Mouse (Mus musculus): ENCODE results near the gene Fam222b. TPM values are rescaled to one million over a fixed set of nuclear protein-coding genes. Genes with fewer than 3 reads are reported as not detected.
"Not testable (repeated sequence)": the region's sequence is repeated elsewhere in the genome, so short reads cannot be mapped to it uniquely, and the experiment has no call there.

Fam222b gene
- polyA plus RNA-seq, 1 experiment from 2014 or later = 21.8 TPM

DNA sequence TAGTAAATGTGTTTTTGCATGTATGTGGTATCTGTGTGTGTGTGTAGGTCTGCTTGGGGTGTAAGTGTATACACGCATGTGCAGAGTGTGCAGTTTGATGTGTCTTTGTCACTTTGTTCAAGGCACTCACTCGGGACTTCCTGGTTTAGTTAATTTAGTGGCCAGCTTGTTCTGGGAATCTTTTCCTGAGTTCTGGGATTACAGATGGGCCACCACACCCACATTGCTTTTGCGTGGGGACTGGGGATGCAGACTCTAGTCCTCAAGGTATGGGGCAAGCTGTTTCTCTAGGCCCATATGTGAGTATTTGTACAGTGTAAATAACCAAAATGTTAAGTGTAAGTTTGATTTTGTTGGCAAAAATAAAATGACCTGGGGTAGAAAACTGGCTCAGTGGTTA lies 39.9 kb downstream of the Fam222b start:
- H3K9ac ChIP-seq (ENCODE audit: low read length) = no peak overlapping the region
- no peak for ATAC-seq (ENCODE audit: insufficient number of reproducible peaks, low FRiP score, low TSS enrichment, low read depth)
- no peak overlapping the region for H3K4me3 ChIP-seq (ENCODE audit: low read depth, low read length)
- H3K36me3 ChIP-seq (ENCODE audit: control insufficient read depth, insufficient read depth, low read length) = peaks cover 2% of the 10 kb centered on the region; the same call in 1 of the 2 replicates
- no peak overlapping the region for H3K27ac ChIP-seq (replicated peaks; ENCODE audit: low read depth, low read length)
- no peak overlapping the region for H3K4me2 ChIP-seq (ENCODE audit: low read depth, severe bottlenecking)
- no peaks in the 10 kb centered on the region for H3K27me3 ChIP-seq (ENCODE audit: control insufficient read depth, insufficient read depth, low read length)
- WGBS = 80% methylated on average over 3 of the region's 3 CpGs
- no peaks in the 10 kb centered on the region for H3K9me3 ChIP-seq (ENCODE audit: control insufficient read depth, low read length)
- H3K4me1 ChIP-seq (ENCODE audit: control insufficient read depth, insufficient read depth, low read length) = no peaks in the 10 kb centered on the region
- DNase-seq (ENCODE audit: low spot score) = no peak

DNA sequence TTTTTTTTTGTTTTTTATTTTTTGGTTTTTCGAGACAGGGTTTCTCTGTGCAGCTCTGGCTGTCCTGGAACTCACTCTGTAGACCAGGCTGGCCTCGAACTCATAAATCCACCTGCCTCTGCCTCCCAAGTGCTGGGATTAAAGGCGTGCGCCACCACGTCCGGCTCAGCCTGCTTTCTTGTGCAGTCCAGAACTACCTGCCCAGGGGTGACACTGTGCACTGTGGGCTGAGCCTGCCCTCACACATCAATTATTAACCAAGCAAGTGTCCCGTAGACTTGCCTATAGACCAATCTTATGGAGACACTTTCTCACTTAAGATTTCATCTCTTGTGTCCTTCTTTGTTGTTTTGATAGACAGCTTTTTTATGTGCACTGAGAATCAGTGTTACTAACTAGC lies 40.9 kb downstream of the Fam222b start:
- 93% methylated on average over 7 of the region's 7 CpGs for WGBS
- H3K4me1 ChIP-seq (ENCODE audit: control insufficient read depth, insufficient read depth, low read length); H3K4me3 ChIP-seq (ENCODE audit: low read depth, low read length); H3K9ac ChIP-seq (ENCODE audit: low read length); H3K9me3 ChIP-seq (ENCODE audit: control insufficient read depth, low read length); H3K27me3 ChIP-seq (ENCODE audit: control insufficient read depth, insufficient read depth, low read length); ATAC-seq (ENCODE audit: insufficient number of reproducible peaks, low FRiP score, low TSS enrichment, low read depth); H3K4me2 ChIP-seq (ENCODE audit: low read depth, severe bottlenecking); DNase-seq (ENCODE audit: low spot score); H3K27ac ChIP-seq (replicated peaks; ENCODE audit: low read depth, low read length); H3K36me3 ChIP-seq (ENCODE audit: control insufficient read depth, insufficient read depth, low read length): not testable (repeated sequence)

DNA sequence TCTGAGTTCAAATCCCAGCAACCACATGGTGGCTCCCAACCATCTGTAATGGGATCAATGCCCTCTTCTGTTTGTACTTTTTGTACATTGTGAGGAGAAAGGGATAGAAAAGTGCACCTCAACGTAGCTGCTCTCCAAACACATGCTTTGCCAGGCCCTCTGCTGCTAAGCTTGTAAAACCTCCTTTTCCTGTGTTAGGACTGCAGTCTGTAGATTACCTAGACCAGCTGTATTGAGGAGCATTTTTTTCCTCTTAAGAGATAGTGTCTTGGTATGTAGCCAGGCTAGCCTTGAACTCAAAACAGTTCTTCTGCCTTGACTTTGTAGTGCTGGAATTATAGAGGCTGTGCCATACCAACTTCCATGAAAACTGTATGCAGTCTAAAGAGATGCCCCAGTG lies 41.7 kb downstream of the Fam222b start:
- Histone ChIP-seq H3K27ac (replicated peaks; ENCODE audit: low read depth, low read length) (no peak overlapping the region), H3K9ac (ENCODE audit: low read length) (no peak overlapping the region), H3K4me1 (ENCODE audit: control insufficient read depth, insufficient read depth, low read length) (no peaks in the 10 kb centered on the region), H3K9me3 (ENCODE audit: control insufficient read depth, low read length) (no peaks in the 10 kb centered on the region), H3K36me3 (ENCODE audit: control insufficient read depth, insufficient read depth, low read length) (peaks cover 2% of the 10 kb centered on the region; the same call in 1 of the 2 replicates), H3K4me2 (ENCODE audit: low read depth, severe bottlenecking) (no peak overlapping the region), H3K4me3 (ENCODE audit: low read depth, low read length) (no peak overlapping the region), H3K27me3 (ENCODE audit: control insufficient read depth, insufficient read depth, low read length) (no peaks in the 10 kb centered on the region)
- DNase-seq (ENCODE audit: low spot score) (no peak), ATAC-seq (ENCODE audit: insufficient number of reproducible peaks, low FRiP score, low TSS enrichment, low read depth) (no peak)
- 86% methylated on average over 1 of the region's 1 CpGs for WGBS

DNA sequence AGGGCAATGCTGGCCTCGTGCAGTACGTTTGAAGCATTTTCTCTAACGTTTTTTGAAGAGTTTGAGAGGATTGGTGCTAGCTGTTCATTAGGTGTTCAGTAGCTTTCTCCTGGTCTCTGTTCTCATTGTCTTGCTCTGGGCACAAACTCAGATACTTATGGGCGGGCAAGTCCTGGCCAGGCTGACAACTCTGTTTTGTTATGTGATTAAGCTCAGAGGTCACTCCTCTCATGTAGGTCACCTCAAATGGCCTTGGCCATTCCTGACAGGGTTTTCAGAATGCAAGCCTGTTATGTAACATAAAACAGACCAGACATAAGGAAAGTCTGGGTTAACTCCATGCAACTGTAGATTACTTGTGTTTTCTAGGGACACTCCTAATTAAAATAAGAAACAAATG lies 43.1 kb downstream of the Fam222b start:
- ATAC-seq (ENCODE audit: insufficient number of reproducible peaks, low FRiP score, low TSS enrichment, low read depth) (no peak), DNase-seq (ENCODE audit: low spot score) (no peak)
- 88% methylated on average over 4 of the region's 4 CpGs for WGBS
- Histone ChIP-seq H3K9me3 (ENCODE audit: control insufficient read depth, low read length) (no peaks in the 10 kb centered on the region), H3K4me2 (ENCODE audit: low read depth, severe bottlenecking) (no peak overlapping the region), H3K36me3 (ENCODE audit: control insufficient read depth, insufficient read depth, low read length) (peaks cover 2% of the 10 kb centered on the region; the same call in 1 of the 2 replicates), H3K4me1 (ENCODE audit: control insufficient read depth, insufficient read depth, low read length) (no peaks in the 10 kb centered on the region), H3K9ac (ENCODE audit: low read length) (no peak overlapping the region), H3K4me3 (ENCODE audit: low read depth, low read length) (no peak overlapping the region), H3K27me3 (ENCODE audit: control insufficient read depth, insufficient read depth, low read length) (no peaks in the 10 kb centered on the region), H3K27ac (replicated peaks; ENCODE audit: low read depth, low read length) (no peak overlapping the region)

DNA sequence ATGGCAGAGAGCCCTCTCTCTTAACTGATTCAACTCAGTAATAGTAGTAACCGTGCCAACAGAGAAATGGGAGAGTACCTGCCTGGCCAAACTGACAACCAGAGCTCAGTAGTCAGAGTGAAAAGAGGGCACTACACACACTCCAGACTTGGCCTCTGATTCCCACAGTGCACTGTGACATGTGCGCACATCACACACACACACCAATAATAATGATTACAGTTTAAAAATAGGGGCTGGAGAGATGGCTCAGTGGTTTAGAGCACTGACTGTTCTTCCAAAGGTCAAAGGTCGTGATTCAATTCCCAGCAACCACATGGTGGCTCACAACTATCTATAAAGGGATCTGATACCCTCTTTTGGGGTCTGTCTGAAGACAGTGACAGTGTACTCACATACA lies 43.6 kb downstream of the Fam222b start:
- H3K36me3 ChIP-seq (ENCODE audit: control insufficient read depth, insufficient read depth, low read length) = peaks cover under 1% of the 10 kb centered on the region; the same call in 1 of the 2 replicates
- H3K9me3 ChIP-seq (ENCODE audit: control insufficient read depth, low read length) = no peaks in the 10 kb centered on the region
- DNase-seq (ENCODE audit: low spot score) (no peak), ATAC-seq (ENCODE audit: insufficient number of reproducible peaks, low FRiP score, low TSS enrichment, low read depth) (no peak)
- no peak overlapping the region for H3K27ac ChIP-seq (replicated peaks; ENCODE audit: low read depth, low read length)
- no peaks in the 10 kb centered on the region for H3K27me3 ChIP-seq (ENCODE audit: control insufficient read depth, insufficient read depth, low read length)
- no peak overlapping the region for H3K9ac ChIP-seq (ENCODE audit: low read length)
- H3K4me2 ChIP-seq (ENCODE audit: low read depth, severe bottlenecking) = no peak overlapping the region
- WGBS = 92% methylated on average over 3 of the region's 3 CpGs
- H3K4me1 ChIP-seq (ENCODE audit: control insufficient read depth, insufficient read depth, low read length) = no peaks in the 10 kb centered on the region
- no peak overlapping the region for H3K4me3 ChIP-seq (ENCODE audit: low read depth, low read length)

DNA sequence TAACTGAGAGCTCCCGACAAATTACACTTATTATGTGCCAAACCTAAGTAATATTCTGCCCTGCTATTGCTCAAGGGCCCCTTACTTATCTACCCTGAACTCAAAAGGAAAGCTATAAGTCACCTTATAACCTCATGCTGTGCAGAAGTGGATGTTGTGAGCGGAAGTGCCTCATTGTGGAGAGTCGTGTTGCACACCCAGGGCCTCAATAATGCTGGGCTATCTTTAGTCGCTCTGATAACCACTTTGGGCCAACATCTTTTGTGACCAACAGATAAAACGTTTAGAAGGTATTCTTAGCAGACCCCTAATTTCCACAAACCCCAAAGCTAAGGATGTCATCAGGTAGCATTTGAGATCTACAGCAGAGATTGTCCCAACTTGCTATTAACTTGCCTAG lies 46.2 kb downstream of the Fam222b start:
- H3K4me2 ChIP-seq (ENCODE audit: low read depth, severe bottlenecking) = no peak overlapping the region
- ATAC-seq (ENCODE audit: insufficient number of reproducible peaks, low FRiP score, low TSS enrichment, low read depth) = no peak

DNA sequence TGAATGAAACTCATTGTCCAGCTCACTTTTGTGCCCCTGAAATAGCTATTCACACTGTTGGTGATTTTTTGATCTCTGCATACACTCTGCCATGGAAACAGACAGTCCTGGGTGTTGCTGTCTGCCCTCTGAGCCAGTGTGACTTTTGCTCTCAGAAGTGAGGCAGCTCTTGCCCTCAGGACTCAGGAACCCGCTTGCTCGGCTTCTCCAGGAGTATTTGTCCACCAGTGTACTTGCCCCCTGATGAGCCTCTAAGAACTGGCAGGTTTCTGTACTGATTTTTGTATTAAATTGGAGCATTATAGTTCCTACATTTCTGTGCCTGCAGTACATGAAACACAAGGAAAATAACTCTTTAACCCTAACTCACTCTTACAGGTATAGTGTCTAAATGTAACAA lies 49.1 kb downstream of the Fam222b start:
- Histone ChIP-seq H3K4me1 (ENCODE audit: control insufficient read depth, insufficient read depth, low read length) (no peaks in the 10 kb centered on the region), H3K4me3 (ENCODE audit: low read depth, low read length) (no peak overlapping the region), H3K4me2 (ENCODE audit: low read depth, severe bottlenecking) (no peak overlapping the region), H3K36me3 (ENCODE audit: control insufficient read depth, insufficient read depth, low read length) (peaks cover 4% of the 10 kb centered on the region; the same call in 1 of the 2 replicates), H3K9me3 (ENCODE audit: control insufficient read depth, low read length) (no peaks in the 10 kb centered on the region), H3K27me3 (ENCODE audit: control insufficient read depth, insufficient read depth, low read length) (no peaks in the 10 kb centered on the region), H3K9ac (ENCODE audit: low read length) (no peak overlapping the region), H3K27ac (replicated peaks; ENCODE audit: low read depth, low read length) (no peak overlapping the region)
- DNase-seq (ENCODE audit: low spot score) = no peak
- WGBS = 95% methylated on average over 2 of the region's 2 CpGs
- no peak for ATAC-seq (ENCODE audit: insufficient number of reproducible peaks, low FRiP score, low TSS enrichment, low read depth)

More for the DNA sequence above, 46.2 kb downstream of the Fam222b start:
- Histone ChIP-seq H3K9me3 (ENCODE audit: control insufficient read depth, low read length) (no peaks in the 10 kb centered on the region), H3K36me3 (ENCODE audit: control insufficient read depth, insufficient read depth, low read length) (peaks cover 2% of the 10 kb centered on the region; the same call in 1 of the 2 replicates), H3K27me3 (ENCODE audit: control insufficient read depth, insufficient read depth, low read length) (no peaks in the 10 kb centered on the region), H3K27ac (replicated peaks; ENCODE audit: low read depth, low read length) (no peak overlapping the region), H3K4me3 (ENCODE audit: low read depth, low read length) (no peak overlapping the region), H3K9ac (ENCODE audit: low read length) (no peak overlapping the region), H3K4me1 (ENCODE audit: control insufficient read depth, insufficient read depth, low read length) (no peaks in the 10 kb centered on the region)
- no peak for DNase-seq (ENCODE audit: low spot score)
- whole genome bisulfite sequencing = 85% methylated on average over 5 of the region's 5 CpGs

DNA sequence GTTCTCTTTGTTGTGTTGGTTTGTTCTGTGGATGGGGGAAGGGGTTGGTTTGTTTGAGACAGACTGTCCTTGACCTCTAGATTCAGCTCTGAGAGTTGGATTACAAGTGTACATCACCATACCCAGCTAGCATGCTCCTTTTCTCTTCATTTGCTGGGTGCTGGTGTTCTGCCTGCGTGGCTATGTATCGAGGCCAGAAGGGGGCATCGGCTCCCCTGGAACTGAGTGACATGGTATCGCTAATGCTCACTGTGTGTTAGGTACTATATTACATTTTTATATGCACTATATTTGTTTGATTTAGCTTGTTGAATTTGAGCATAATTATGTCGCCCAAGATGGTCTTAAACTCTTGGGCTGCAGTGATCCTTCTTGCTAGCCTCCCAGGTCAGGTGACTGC lies 51.7 kb downstream of the Fam222b start:
- no peak overlapping the region for H3K27ac ChIP-seq (replicated peaks; ENCODE audit: low read depth, low read length)
- H3K4me1 ChIP-seq (ENCODE audit: control insufficient read depth, insufficient read depth, low read length) = no peaks in the 10 kb centered on the region
- 87% methylated on average over 5 of the region's 5 CpGs for WGBS
- ATAC-seq (ENCODE audit: insufficient number of reproducible peaks, low FRiP score, low TSS enrichment, low read depth) = no peak
- DNase-seq (ENCODE audit: low spot score) = no peak
- no peak overlapping the region for H3K4me3 ChIP-seq (ENCODE audit: low read depth, low read length)
- no peak overlapping the region for H3K4me2 ChIP-seq (ENCODE audit: low read depth, severe bottlenecking)
- H3K27me3 ChIP-seq (ENCODE audit: control insufficient read depth, insufficient read depth, low read length) = no peaks in the 10 kb centered on the region
- peaks cover 15% of the 10 kb centered on the region; the same call in 1 of the 2 replicates for H3K36me3 ChIP-seq (ENCODE audit: control insufficient read depth, insufficient read depth, low read length)
- H3K9ac ChIP-seq (ENCODE audit: low read length) = no peak overlapping the region
- H3K9me3 ChIP-seq (ENCODE audit: control insufficient read depth, low read length) = no peaks in the 10 kb centered on the region

All from limb, embryonic 11.5 days (tissue).